Mouse (Mus musculus) lung, embryonic 16.5 days (tissue): ENCODE data around the gene Gstm2. TPM values are rescaled to one million over a fixed set of nuclear protein-coding genes. Genes with fewer than 3 reads are reported as not detected.

Source experiments
- ATAC-seq: fragments of 200-750 bp; cut with Nextera tagmentation; 2 replicates; pipeline ENCODE4 v1.8.0; 2017; ENCODE audit warnings: low read depth, mild to moderate bottlenecking, moderate library complexity
- H3K27ac ChIP-seq: fragments of 300-500 bp; sonication (generic); 2 replicates; pipeline ENCODE4 v1.5.1; 2014; ENCODE audit warnings: mild to moderate bottlenecking, control low read depth, low read length
- H3K27me3 ChIP-seq: fragments of 300-500 bp; sonication (generic); 2 replicates; pipeline ENCODE4 v1.6.1; 2014; ENCODE audit warnings: low read depth, low read length, mixed read lengths; ENCODE audit not compliant: control insufficient read depth, insufficient read depth
- H3K36me3 ChIP-seq: fragments of 300-500 bp; sonication (generic); 2 replicates; pipeline ENCODE4 v1.6.1; 2014; ENCODE audit warnings: low read length; ENCODE audit not compliant: control insufficient read depth, insufficient read depth
- H3K4me1 ChIP-seq: fragments of 300-500 bp; sonication (generic); replicated peaks from 2 replicates; pipeline ENCODE4 v1.6.1; 2014; ENCODE audit warnings: low read length, mixed read lengths; ENCODE audit not compliant: control insufficient read depth, insufficient read depth
- H3K4me2 ChIP-seq: fragments of 300-500 bp; sonication (generic); 2 replicates; pipeline ENCODE4 v1.6.1; 2014; ENCODE audit warnings: low read depth, low read length, control low read depth
- H3K4me3 ChIP-seq: fragments of 300-500 bp; sonication (generic); 2 replicates; pipeline ENCODE4 v1.5.1; 2014; ENCODE audit warnings: mild to moderate bottlenecking, low read length, control low read depth
- H3K9ac ChIP-seq: fragments of 300-500 bp; sonication (generic); 2 replicates; pipeline ENCODE4 v1.6.1; 2014; ENCODE audit warnings: low read length, control low read depth
- H3K9me3 ChIP-seq: fragments of 300-500 bp; sonication (generic); 2 replicates; pipeline ENCODE4 v1.6.1; 2016; ENCODE audit warnings: low read length; ENCODE audit not compliant: control insufficient read depth
- WGBS: fragments of 180-500 bp; shearing (Covaris S2); extraction: QIAGEN DNeasy Blood & Tissue Kit; methylation state at CpG from one replicate; pipeline ENCODE4 v1.1.7; 2014; 5-methylcytosine and 5-hydroxymethylcytosine counted together
- polyA plus RNA-seq: library from polyadenylated mRNA; unstranded; fragments of >200 nt; fragmentation: Nextera tagmentation; extraction: Ambion mirVana; gene quantifications from 2 replicates; pipeline ENCODE4 v1.2.1, GENCODE M21; 2015

Gene Gstm2
- polyA plus RNA-seq, 1 experiment from 2014 or later = 166 TPM

GRCm38 (mm10) chr3:107940524-107940923 lies 45.7 kb downstream of the Gstm2 start:
- no peak for ATAC-seq
- Histone ChIP-seq H3K36me3 (no peaks in the 10 kb centered on the region), H3K27ac (no peak overlapping the region), H3K9me3 (no peaks in the 10 kb centered on the region), H3K4me2 (no peak overlapping the region), H3K4me3 (no peak overlapping the region), H3K27me3 (no peaks in the 10 kb centered on the region), H3K9ac (no peak overlapping the region), H3K4me1 (no peaks in the 10 kb centered on the region)
- WGBS = 56% methylated on average over 7 of the region's 7 CpGs

- no peaks in the 10 kb centered on the region for H3K4me1 ChIP-seq
- no peak for ATAC-seq
- H3K4me2 ChIP-seq = no peak overlapping the region
- H3K9ac ChIP-seq = no peak overlapping the region
- WGBS = 50% methylated on average over 4 of the region's 4 CpGs
- no peaks in the 10 kb centered on the region for H3K27me3 ChIP-seq
- H3K9me3 ChIP-seq = no peaks in the 10 kb centered on the region
- no peak overlapping the region for H3K27ac ChIP-seq
- no peaks in the 10 kb centered on the region for H3K36me3 ChIP-seq
- no peak overlapping the region for H3K4me3 ChIP-seq
Measured at GRCm38 (mm10) chr3:107939830-107940229, 46.4 kb downstream of the Gstm2 start.

GRCm38 (mm10) chr3:107939403-107939802 lies 46.9 kb downstream of the Gstm2 start:
- no peaks in the 10 kb centered on the region for H3K4me1 ChIP-seq
- ATAC-seq = peak; percentile 63
- H3K27me3 ChIP-seq = no peaks in the 10 kb centered on the region
- H3K4me3 ChIP-seq = no peak overlapping the region
- no peaks in the 10 kb centered on the region for H3K9me3 ChIP-seq
- no peak overlapping the region for H3K4me2 ChIP-seq
- no peak overlapping the region for H3K27ac ChIP-seq
- WGBS = 28% methylated on average over 3 of the region's 3 CpGs
- no peak overlapping the region for H3K9ac ChIP-seq
- no peaks in the 10 kb centered on the region for H3K36me3 ChIP-seq

- H3K9me3 ChIP-seq = no peaks in the 10 kb centered on the region
- H3K27me3 ChIP-seq = no peaks in the 10 kb centered on the region
- no peak for ATAC-seq
- WGBS = 45% methylated on average over 3 of the region's 3 CpGs
- H3K4me2 ChIP-seq = no peak overlapping the region
- H3K9ac ChIP-seq = no peak overlapping the region
- no peak overlapping the region for H3K4me3 ChIP-seq
- H3K36me3 ChIP-seq = no peaks in the 10 kb centered on the region
- no peaks in the 10 kb centered on the region; the same call in 1 of the 2 replicates for H3K4me1 ChIP-seq
- H3K27ac ChIP-seq = no peak overlapping the region
Measured at GRCm38 (mm10) chr3:107935888-107936287, 50.4 kb downstream of the Gstm2 start.

- WGBS = 51% methylated on average over 3 of the region's 3 CpGs
Measured at GRCm38 (mm10) chr3:107935268-107935667, 51.0 kb downstream of the Gstm2 start.

GRCm38 (mm10) chr3:107932128-107932527 lies 54.1 kb downstream of the Gstm2 start:
- Histone ChIP-seq H3K4me1 (peaks cover 8% of the 10 kb centered on the region), H3K9me3 (no peaks in the 10 kb centered on the region), H3K4me3 (no peak overlapping the region), H3K4me2 (no peak overlapping the region), H3K27ac (no peak overlapping the region), H3K27me3 (no peaks in the 10 kb centered on the region), H3K9ac (no peak overlapping the region), H3K36me3 (no peaks in the 10 kb centered on the region)
- ATAC-seq = no peak
- WGBS = 51% methylated on average over 6 of the region's 6 CpGs

More at GRCm38 (mm10) chr3:107935268-107935667, 51.0 kb downstream of the Gstm2 start:
- ATAC-seq = no peak
- Histone ChIP-seq H3K4me2 (no peak overlapping the region), H3K4me1 (peaks cover under 1% of the 10 kb centered on the region), H3K9ac (no peak overlapping the region), H3K36me3 (no peaks in the 10 kb centered on the region), H3K27ac (no peak overlapping the region), H3K27me3 (no peaks in the 10 kb centered on the region), H3K4me3 (no peak overlapping the region), H3K9me3 (no peaks in the 10 kb centered on the region)

Other genes with a start within 250 kb of the Gstm2 start
- gene Csf1, start 226.0 kb downstream of the Gstm2 start, polyA plus RNA-seq = 9.6 and 9.8 TPM in 2 replicates
- gene Eps8l3, start 109.2 kb downstream of the Gstm2 start, polyA plus RNA-seq = not detected in 2 replicates
- gene Gstm5, start 90.6 kb downstream of the Gstm2 start, polyA plus RNA-seq = 106 and 109 TPM in 2 replicates
- 11.0 and 12.3 TPM in 2 replicates for gene Gstm7, start 54.6 kb downstream of the Gstm2 start, polyA plus RNA-seq
- 3.9 and 4.1 TPM in 2 replicates for gene Gstm6, start 42.7 kb downstream of the Gstm2 start, polyA plus RNA-seq
- 0.11 and 0.44 TPM in 2 replicates for gene Gstm3, start 17.2 kb downstream of the Gstm2 start, polyA plus RNA-seq
- 83.0 and 91.2 TPM in 2 replicates for gene Gstm1, start 31.5 kb upstream of the Gstm2 start, polyA plus RNA-seq
- gene Gstm4, start 58.4 kb upstream of the Gstm2 start, polyA plus RNA-seq = 17.6 and 18.6 TPM in 2 replicates
- gene Ampd2, start 100.2 kb upstream of the Gstm2 start, polyA plus RNA-seq = 34.5 and 38.5 TPM in 2 replicates
- 0.80 and 1.6 TPM in 2 replicates for gene Gnat2, start 106.3 kb upstream of the Gstm2 start, polyA plus RNA-seq
- 151 and 162 TPM in 2 replicates for gene Gnai3, start 159.7 kb upstream of the Gstm2 start, polyA plus RNA-seq
- gene Gpr61, start 168.4 kb upstream of the Gstm2 start, polyA plus RNA-seq = 0.04 TPM in 1 of 2 replicates, not detected in the other
- 2.3 and 2.4 TPM in 2 replicates for gene Amigo1, start 199.9 kb upstream of the Gstm2 start, polyA plus RNA-seq
- 3.1 and 3.4 TPM in 2 replicates for gene Cyb561d1, start 214.8 kb upstream of the Gstm2 start, polyA plus RNA-seq
- gene Atxn7l2, start 224.5 kb upstream of the Gstm2 start, polyA plus RNA-seq = 12.9 and 13.4 TPM in 2 replicates
- gene Sypl2, start 240.2 kb upstream of the Gstm2 start, polyA plus RNA-seq = 0.46 and 1.1 TPM in 2 replicates